ENCODE assay signal across 7 mouse cellular contexts in genomic region chr12:11150192-11150935, GRCm38 (mm10). TPM values are rescaled to one million over a fixed set of nuclear protein-coding genes. Genes with fewer than 3 reads are reported as not detected.
DNase-seq lines count a peak whose midpoint lies in the region; ATAC-seq and TF ChIP-seq lines count a peak whose summit lies in the region.

No protein-coding gene starts in this region.

- peak overlapping the region; percentile 58 for H3K9ac ChIP-seq in forebrain, embryonic 14.5 days (ENCODE audit: low read length)
- H3K9ac ChIP-seq in heart, postnatal 0 days (replicated peaks; ENCODE audit: low read depth, low read length): peak overlapping the region; percentile 11; the same call in 1 of the 2 replicates
- peak overlapping the region; percentile 39 for H3K9ac ChIP-seq in stomach, embryonic 14.5 days (replicated peaks; ENCODE audit: low read depth, low read length)

- WGBS in forebrain, embryonic 14.5 days: 1% methylated on average over 56 of the region's 66 CpGs
- under 1% methylated on average over 62 of the region's 66 CpGs for WGBS in heart, postnatal 0 days
- under 1% methylated on average over 53 of the region's 66 CpGs for WGBS in stomach, embryonic 14.5 days

- H3K27me3 ChIP-seq in forebrain, embryonic 14.5 days (replicated peaks; ENCODE audit: control insufficient read depth, insufficient read depth, low read length): peaks cover 17% of the 10 kb centered on the region
- peaks cover 41% of the 10 kb centered on the region for H3K27me3 ChIP-seq in heart, postnatal 0 days (ENCODE audit: control insufficient read depth, insufficient read depth, low read length)
- 0 out of 2 replicates have a peak, but pooled peaks cover 5% of the 10 kb centered on the region for H3K27me3 ChIP-seq in stomach, embryonic 14.5 days (ENCODE audit: control insufficient read depth, insufficient read depth, low read length)

- no peak for TF ChIP-seq EP300 in heart, postnatal 0 days (IDR thresholded peaks at IDR 0.05; ENCODE audit: low read depth)

- no peaks in the 10 kb centered on the region for H3K36me3 ChIP-seq in forebrain, embryonic 14.5 days (ENCODE audit: control insufficient read depth, insufficient read depth, low read length)
- no peaks in the 10 kb centered on the region for H3K36me3 ChIP-seq in heart, postnatal 0 days (replicated peaks; ENCODE audit: control insufficient read depth, insufficient read depth, low read length)
- no peaks in the 10 kb centered on the region for H3K36me3 ChIP-seq in stomach, embryonic 14.5 days (ENCODE audit: control insufficient read depth, insufficient read depth, low read length)

- no peaks in the 10 kb centered on the region for H3K9me3 ChIP-seq in forebrain, embryonic 14.5 days (replicated peaks; ENCODE audit: control insufficient read depth, low read length)
- no peaks in the 10 kb centered on the region for H3K9me3 ChIP-seq in heart, postnatal 0 days (replicated peaks; ENCODE audit: control insufficient read depth, low read length)
- H3K9me3 ChIP-seq in stomach, embryonic 14.5 days (ENCODE audit: control insufficient read depth, low read depth, low read length): no peaks in the 10 kb centered on the region

- H3K4me1 ChIP-seq in forebrain, embryonic 14.5 days (ENCODE audit: control insufficient read depth, insufficient read depth, low read length): peaks cover 10% of the 10 kb centered on the region; the same call in 1 of the 2 replicates
- peaks cover 8% of the 10 kb centered on the region; the same call in 1 of the 2 replicates for H3K4me1 ChIP-seq in heart, postnatal 0 days (ENCODE audit: control insufficient read depth, insufficient read depth)
- H3K4me1 ChIP-seq in stomach, embryonic 14.5 days (ENCODE audit: control insufficient read depth, insufficient read depth, low read length): no peaks in the 10 kb centered on the region

- peak overlapping the region; percentile 99 for H3K4me2 ChIP-seq in forebrain, embryonic 14.5 days (ENCODE audit: low read length)
- peak overlapping the region; percentile 93 for H3K4me2 ChIP-seq in heart, postnatal 0 days (ENCODE audit: low read depth, low read length)
- peak overlapping the region; percentile 96 for H3K4me2 ChIP-seq in stomach, embryonic 14.5 days (replicated peaks; ENCODE audit: low read depth, low read length)

- peak; percentile 41 for DNase-seq in ES-CJ7 (ENCODE audit: low read depth, low spot score)
- peak; percentile 31 to 80 for DNase-seq in adrenal gland, adult (ENCODE audit: inconsistent age in 2 of 2, low spot score in 1 of 2)
- DNase-seq in forebrain, embryonic 14.5 days (ENCODE audit: low spot score): peak; percentile 31
- DNase-seq in heart, postnatal 0 days (ENCODE audit: low spot score): no peak
- DNase-seq in layer of hippocampus, adult 9-11 months: peak; percentile 11
- DNase-seq in lung, postnatal 36 days: peak; percentile 21

- H3K27ac ChIP-seq in forebrain, embryonic 14.5 days (ENCODE audit: low read depth, low read length): no peak overlapping the region
- no peak overlapping the region for H3K27ac ChIP-seq in heart, postnatal 0 days (ENCODE audit: low read depth)
- H3K27ac ChIP-seq in stomach, embryonic 14.5 days (ENCODE audit: low read length): peak overlapping the region; percentile 71; the same call in 1 of the 2 replicates

- H3K4me3 ChIP-seq in forebrain, embryonic 14.5 days (ENCODE audit: low read depth, low read length): peak overlapping the region; percentile 58
- peak overlapping the region; percentile 60 for H3K4me3 ChIP-seq in heart, postnatal 0 days (ENCODE audit: low read depth, low read length)
- peak overlapping the region; percentile 64 for H3K4me3 ChIP-seq in stomach, embryonic 14.5 days (ENCODE audit: low read depth, low read length)

- no peak for TF ChIP-seq CTCF in heart, postnatal 0 days (IDR thresholded peaks at IDR 0.05; ENCODE audit: low read depth)

- peak; percentile 79 for ATAC-seq in forebrain, embryonic 14.5 days
- ATAC-seq in heart, postnatal 0 days (ENCODE audit: insufficient read depth, low read depth): peak; percentile 51
- peak; percentile 79 for ATAC-seq in stomach, embryonic 14.5 days (ENCODE audit: insufficient number of reproducible peaks, insufficient read depth, low FRiP score, low read depth)

RNA-seq across cellular contexts. Expression of gene Kcns3, which starts 0.5 kb away (rescaled TPM):
- 0.36 and 0.63 TPM in 2 replicates for polyA plus RNA-seq in forebrain, embryonic 14.5 days (2014; fragmentation: Nextera tagmentation; extraction: Ambion mirVana)
- 0.08 and 1.2 TPM in 2 replicates for total RNA-seq in heart, postnatal 0 days (2014; rRNA removed; ENCODE audit: low replicate concordance)
- polyA plus RNA-seq in heart, postnatal 0 days (2015; fragmentation: Nextera tagmentation; extraction: Ambion mirVana): 0.18 TPM in 2 replicates
- polyA plus RNA-seq in stomach, embryonic 14.5 days (2014; fragmentation: Nextera tagmentation; extraction: Ambion mirVana): 17.4 and 19.8 TPM in 2 replicates

RNA-seq across cellular contexts. Expression of gene Msgn1, which starts 58.4 kb away (rescaled TPM):
- not detected in 2 replicates for polyA plus RNA-seq in forebrain, embryonic 14.5 days (2014; fragmentation: Nextera tagmentation; extraction: Ambion mirVana)
- not detected in 2 replicates for total RNA-seq in heart, postnatal 0 days (2014; rRNA removed; ENCODE audit: low replicate concordance)
- not detected in 2 replicates for polyA plus RNA-seq in heart, postnatal 0 days (2015; fragmentation: Nextera tagmentation; extraction: Ambion mirVana)
- not detected in 2 replicates for polyA plus RNA-seq in stomach, embryonic 14.5 days (2014; fragmentation: Nextera tagmentation; extraction: Ambion mirVana)

Comparison
In these comparisons a context has a peak if more than half of its experiments do, and no peak if none do; other contexts are left out.
1. RNA of gene Kcns3, which starts 0.5 kb away (polyA plus RNA-seq): 17.4 to 19.8 TPM in stomach, embryonic 14.5 days; 0.36 to 0.63 TPM in forebrain, embryonic 14.5 days and 0.18 TPM in heart, postnatal 0 days; every median in the first group is over 10 times any median in the second.
2. Peak in every context shown above with its lines, with median percentiles within 50 percentile points of each other: ATAC-seq, H3K4me2 ChIP-seq, H3K4me3 ChIP-seq and H3K9ac ChIP-seq.